Mouse (Mus musculus) right cerebral cortex, adult 2 months (tissue): ENCODE data around the gene Lrrc17.
"Not testable (repeated sequence)": the region's sequence is repeated elsewhere in the genome, so short reads cannot be mapped to it uniquely, and the experiment has no call there.

Experiments
- DNase-seq, 2 experiments: peaks; one replicate each; pipeline ENCODE4 v3.0.0; 2021 to 2022; ENCODE audit warnings: low spot score in 2 of 2

The Lrrc17 gene

DNA sequence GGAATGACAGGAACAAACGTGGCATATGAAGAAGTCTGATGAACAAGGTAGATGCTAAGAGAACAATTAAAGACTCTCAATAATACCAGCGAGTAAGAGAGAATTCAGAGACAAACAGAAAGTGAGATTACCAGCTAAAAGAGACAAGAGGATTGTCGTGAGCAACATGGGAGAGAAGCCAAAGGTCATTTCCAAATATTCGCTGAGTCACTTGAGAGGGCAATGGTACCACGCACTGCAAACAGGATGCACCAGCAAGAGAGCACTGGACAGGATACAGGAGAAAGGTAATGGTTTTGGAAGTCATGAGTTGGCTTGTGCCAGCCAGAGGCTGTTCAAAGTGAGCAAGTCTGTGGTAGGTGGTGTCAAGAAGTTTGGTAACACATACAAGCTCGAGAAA lies 62.6 kb downstream of the Lrrc17 start:
- no peak for DNase-seq

DNA sequence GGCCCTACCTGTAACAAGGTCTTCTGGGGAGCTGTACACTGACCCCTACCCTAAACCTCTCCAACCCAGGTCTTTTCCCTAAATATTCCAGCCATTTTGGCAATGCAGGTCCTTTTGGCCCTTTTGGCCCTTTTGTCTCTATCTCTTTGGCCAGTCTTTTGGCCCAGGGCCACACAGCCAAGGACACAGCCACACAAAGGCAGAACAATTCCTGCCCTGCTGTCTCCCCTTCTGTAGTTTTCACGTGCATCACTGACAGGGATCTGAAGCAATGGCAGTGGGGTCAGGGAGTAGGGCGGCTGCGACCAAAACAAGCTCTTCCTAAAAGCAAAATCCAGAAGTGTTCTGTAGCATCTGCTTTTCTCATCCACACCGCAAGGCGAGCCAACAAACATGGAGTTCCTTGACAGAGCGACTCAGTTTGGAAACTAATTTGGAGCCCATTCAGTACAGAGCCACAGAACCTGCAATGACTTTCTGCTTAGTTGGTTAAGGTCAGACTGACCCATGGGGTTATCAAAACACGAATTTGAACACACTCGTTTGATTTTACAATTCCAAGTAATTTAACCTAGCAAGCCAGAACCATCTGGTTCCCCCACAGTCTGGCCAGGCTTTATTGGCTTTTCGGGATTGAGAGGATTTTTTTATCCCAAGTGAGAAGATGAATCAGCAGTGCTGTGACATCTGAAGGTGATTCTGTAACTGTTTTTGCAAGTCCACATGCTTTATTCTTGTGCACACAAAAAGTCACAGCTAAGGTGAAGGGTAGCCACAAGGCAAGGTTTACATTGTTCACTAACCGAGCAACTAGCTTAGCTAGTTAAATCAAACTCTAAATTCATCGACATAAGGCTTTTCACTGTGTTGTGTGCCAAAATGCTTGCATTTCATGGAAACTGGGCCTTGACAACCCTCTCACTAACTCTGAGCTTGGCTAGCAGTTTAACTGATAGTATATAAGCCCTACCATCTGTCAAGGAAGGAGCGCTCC lies 65.2 kb downstream of the Lrrc17 start:
- DNase-seq = peak; percentile 31 to 57

DNA sequence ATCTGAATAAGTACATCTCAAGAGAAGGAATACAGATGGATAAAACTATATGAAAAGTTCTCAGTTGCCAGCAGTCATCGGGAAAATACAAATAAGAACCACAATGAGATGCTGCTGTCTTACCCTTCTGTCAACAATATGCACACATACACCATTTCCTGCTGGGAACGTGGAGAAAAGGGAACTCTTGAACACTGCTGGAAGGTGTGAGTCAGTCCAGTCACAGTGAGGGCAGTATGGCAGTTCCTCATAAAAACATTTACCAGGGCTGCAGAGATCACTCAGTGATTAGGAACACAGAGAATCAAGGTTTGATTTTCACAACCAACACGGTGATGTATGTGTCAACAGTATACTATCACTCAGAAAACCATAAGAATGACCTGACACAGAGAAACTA lies 67.6 kb downstream of the Lrrc17 start:
- no peak for DNase-seq

DNA sequence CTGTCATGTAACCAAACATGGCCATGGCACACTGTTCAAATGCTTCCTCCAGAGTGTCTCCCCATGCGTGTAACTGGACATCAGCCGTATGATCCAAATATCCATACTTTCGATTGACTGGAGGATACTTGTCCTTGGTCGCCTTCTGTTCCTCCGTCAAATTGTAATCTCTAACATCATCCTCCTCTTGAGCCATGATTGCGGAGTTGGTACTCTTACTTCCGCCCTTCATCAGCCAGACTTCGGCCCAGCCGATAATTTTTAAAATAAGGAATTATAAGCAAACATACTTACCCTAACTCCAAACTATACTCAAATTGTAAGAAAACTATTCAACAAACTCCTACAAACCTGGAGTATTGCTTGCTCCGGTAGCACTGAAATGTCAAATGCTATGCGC lies 70.9 kb downstream of the Lrrc17 start:
- DNase-seq = not testable (repeated sequence)

DNA sequence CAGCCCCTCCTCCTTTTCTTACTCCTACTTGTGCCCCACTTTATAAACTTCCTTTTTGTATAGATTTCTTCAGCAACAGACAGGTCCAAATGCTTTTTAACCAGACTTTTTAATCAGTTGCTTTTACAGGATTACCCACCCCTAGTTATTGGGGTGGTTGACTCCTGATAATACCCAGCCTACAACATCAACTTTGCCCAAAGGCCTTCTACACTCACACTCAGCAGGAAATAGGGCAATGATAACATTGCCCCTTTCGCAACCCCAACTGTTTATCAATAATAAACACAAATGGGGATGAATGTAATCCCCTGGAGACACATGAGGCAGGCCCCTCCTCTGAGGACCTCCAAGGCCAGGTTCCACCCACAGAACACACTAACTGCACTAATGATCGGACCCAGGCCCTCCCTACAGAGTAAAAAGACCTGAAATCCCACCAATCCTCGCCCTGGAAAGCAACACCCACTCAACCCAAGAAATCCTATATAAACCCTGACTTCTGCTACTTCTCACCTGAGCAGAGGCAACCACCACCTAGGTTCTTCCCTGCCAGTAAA lies 73.2 kb downstream of the Lrrc17 start:
- DNase-seq = no peak
